Mouse (Mus musculus): ENCODE results near the gene Tbc1d2. TPM values are rescaled to one million over a fixed set of nuclear protein-coding genes. Genes with fewer than 3 reads are reported as not detected.

Tbc1d2 gene
- polyA plus RNA-seq, 1 experiment, result 3.3 TPM

- TF ChIP-seq POLR2A (IDR thresholded peaks at IDR 0.05; ENCODE audit: borderline replicate concordance, low read depth, low read length) (no peak), CTCF (IDR thresholded peaks at IDR 0.05; ENCODE audit: low read depth, low read length) (no peak)
- Histone ChIP-seq H3K4me3 (ENCODE audit: insufficient read depth, low read length) (no peak overlapping the region), H3K4me1 (ENCODE audit: control insufficient read depth, insufficient read depth, low read length) (peaks cover 29% of the 10 kb centered on the region), H3K27ac (ENCODE audit: insufficient read depth, low read depth, low read length) (no peak overlapping the region)
These were observed 21.1 kb downstream of the Tbc1d2 start for GRCm38 (mm10) chr4:46628873-46629272.

GRCm38 (mm10) chr4:46628081-46628480 lies 21.9 kb downstream of the Tbc1d2 start:
- H3K4me3 ChIP-seq (ENCODE audit: insufficient read depth, low read length), result no peak overlapping the region
- H3K27ac ChIP-seq (ENCODE audit: insufficient read depth, low read depth, low read length), result no peak overlapping the region
- TF ChIP-seq CTCF (IDR thresholded peaks at IDR 0.05; ENCODE audit: low read depth, low read length) (no peak), POLR2A (IDR thresholded peaks at IDR 0.05; ENCODE audit: borderline replicate concordance, low read depth, low read length) (no peak)
- peaks cover 29% of the 10 kb centered on the region for H3K4me1 ChIP-seq (ENCODE audit: control insufficient read depth, insufficient read depth, low read length)

- H3K27ac ChIP-seq (ENCODE audit: insufficient read depth, low read depth, low read length), result no peak overlapping the region
- H3K4me3 ChIP-seq (ENCODE audit: insufficient read depth, low read length), result no peak overlapping the region
- H3K4me1 ChIP-seq (ENCODE audit: control insufficient read depth, insufficient read depth, low read length), result peaks cover 21% of the 10 kb centered on the region
- TF ChIP-seq POLR2A (IDR thresholded peaks at IDR 0.05; ENCODE audit: borderline replicate concordance, low read depth, low read length) (no peak), CTCF (IDR thresholded peaks at IDR 0.05; ENCODE audit: low read depth, low read length) (no peak)
These were observed 24.9 kb downstream of the Tbc1d2 start for GRCm38 (mm10) chr4:46625101-46625500.

GRCm38 (mm10) chr4:46623007-46623406 lies 27.0 kb downstream of the Tbc1d2 start:
- H3K4me3 ChIP-seq (ENCODE audit: insufficient read depth, low read length), result no peak overlapping the region
- peaks cover 12% of the 10 kb centered on the region for H3K4me1 ChIP-seq (ENCODE audit: control insufficient read depth, insufficient read depth, low read length)
- no peak for TF ChIP-seq CTCF (IDR thresholded peaks at IDR 0.05; ENCODE audit: low read depth, low read length)
- TF ChIP-seq POLR2A (IDR thresholded peaks at IDR 0.05; ENCODE audit: borderline replicate concordance, low read depth, low read length), result no peak
- no peak overlapping the region for H3K27ac ChIP-seq (ENCODE audit: insufficient read depth, low read depth, low read length)

- H3K4me1 ChIP-seq (ENCODE audit: control insufficient read depth, insufficient read depth, low read length), result peaks cover under 1% of the 10 kb centered on the region
- no peak for TF ChIP-seq CTCF (IDR thresholded peaks at IDR 0.05; ENCODE audit: low read depth, low read length)
- no peak for TF ChIP-seq POLR2A (IDR thresholded peaks at IDR 0.05; ENCODE audit: borderline replicate concordance, low read depth, low read length)
- H3K4me3 ChIP-seq (ENCODE audit: insufficient read depth, low read length), result no peak overlapping the region
- H3K27ac ChIP-seq (ENCODE audit: insufficient read depth, low read depth, low read length), result no peak overlapping the region
These were observed 29.1 kb downstream of the Tbc1d2 start for GRCm38 (mm10) chr4:46620946-46621345.

GRCm38 (mm10) chr4:46620330-46620729 lies 29.7 kb downstream of the Tbc1d2 start:
- Histone ChIP-seq H3K4me1 (ENCODE audit: control insufficient read depth, insufficient read depth, low read length) (no peaks in the 10 kb centered on the region), H3K27ac (ENCODE audit: insufficient read depth, low read depth, low read length) (no peak overlapping the region), H3K4me3 (ENCODE audit: insufficient read depth, low read length) (no peak overlapping the region)
- no peak for TF ChIP-seq CTCF (IDR thresholded peaks at IDR 0.05; ENCODE audit: low read depth, low read length)
- TF ChIP-seq POLR2A (IDR thresholded peaks at IDR 0.05; ENCODE audit: borderline replicate concordance, low read depth, low read length), result no peak

GRCm38 (mm10) chr4:46618196-46618817 lies 31.7 kb downstream of the Tbc1d2 start:
- Histone ChIP-seq H3K4me1 (ENCODE audit: control insufficient read depth, insufficient read depth, low read length) (no peaks in the 10 kb centered on the region), H3K27ac (ENCODE audit: insufficient read depth, low read depth, low read length) (no peak overlapping the region), H3K4me3 (ENCODE audit: insufficient read depth, low read length) (no peak overlapping the region)
- no peak for TF ChIP-seq POLR2A (IDR thresholded peaks at IDR 0.05; ENCODE audit: borderline replicate concordance, low read depth, low read length)
- peak; percentile 32; the same call in 1 of the 2 replicates for TF ChIP-seq CTCF (IDR thresholded peaks at IDR 0.05; ENCODE audit: low read depth, low read length)

- Histone ChIP-seq H3K27ac (ENCODE audit: insufficient read depth, low read depth, low read length) (no peak overlapping the region), H3K4me1 (ENCODE audit: control insufficient read depth, insufficient read depth, low read length) (no peaks in the 10 kb centered on the region), H3K4me3 (ENCODE audit: insufficient read depth, low read length) (no peak overlapping the region)
- no peak for TF ChIP-seq POLR2A (IDR thresholded peaks at IDR 0.05; ENCODE audit: borderline replicate concordance, low read depth, low read length)
- TF ChIP-seq CTCF (IDR thresholded peaks at IDR 0.05; ENCODE audit: low read depth, low read length), result peak; percentile 72
These were observed 32.6 kb downstream of the Tbc1d2 start for GRCm38 (mm10) chr4:46617408-46617807.

GRCm38 (mm10) chr4:46614641-46615040 lies 35.4 kb downstream of the Tbc1d2 start:
- Histone ChIP-seq H3K27ac (ENCODE audit: insufficient read depth, low read depth, low read length) (no peak overlapping the region), H3K4me3 (ENCODE audit: insufficient read depth, low read length) (no peak overlapping the region), H3K4me1 (ENCODE audit: control insufficient read depth, insufficient read depth, low read length) (no peaks in the 10 kb centered on the region)
- no peak for TF ChIP-seq POLR2A (IDR thresholded peaks at IDR 0.05; ENCODE audit: borderline replicate concordance, low read depth, low read length)
- no peak for TF ChIP-seq CTCF (IDR thresholded peaks at IDR 0.05; ENCODE audit: low read depth, low read length)

GRCm38 (mm10) chr4:46613618-46614017 lies 36.4 kb downstream of the Tbc1d2 start:
- Histone ChIP-seq H3K4me1 (ENCODE audit: control insufficient read depth, insufficient read depth, low read length) (no peaks in the 10 kb centered on the region), H3K27ac (ENCODE audit: insufficient read depth, low read depth, low read length) (no peak overlapping the region), H3K4me3 (ENCODE audit: insufficient read depth, low read length) (no peak overlapping the region)
- TF ChIP-seq POLR2A (IDR thresholded peaks at IDR 0.05; ENCODE audit: borderline replicate concordance, low read depth, low read length) (no peak), CTCF (IDR thresholded peaks at IDR 0.05; ENCODE audit: low read depth, low read length) (no peak)
